Mouse (Mus musculus): ENCODE data around the gene Cops7b.

- TF ChIP-seq ZNF384 (IDR thresholded peaks at IDR 0.05; ENCODE audit: low read depth, low read length) (no peak), ZC3H11A (IDR thresholded peaks at IDR 0.05; ENCODE audit: borderline replicate concordance, low read depth, low read length) (no peak), CHD2 (IDR thresholded peaks at IDR 0.05; ENCODE audit: low read depth, low read length) (no peak), MAFK (IDR thresholded peaks at IDR 0.05; ENCODE audit: insufficient read depth, low read depth, low read length) (no peak), HCFC1 (IDR thresholded peaks at IDR 0.05; ENCODE audit: borderline replicate concordance, insufficient read depth, low read length) (no peak)
These were observed 47.2 kb downstream of the Cops7b start for GRCm38 (mm10) chr1:86629936-86630335.
